9 mouse cellular contexts compared by ENCODE assay signal in the genomic region with DNA sequence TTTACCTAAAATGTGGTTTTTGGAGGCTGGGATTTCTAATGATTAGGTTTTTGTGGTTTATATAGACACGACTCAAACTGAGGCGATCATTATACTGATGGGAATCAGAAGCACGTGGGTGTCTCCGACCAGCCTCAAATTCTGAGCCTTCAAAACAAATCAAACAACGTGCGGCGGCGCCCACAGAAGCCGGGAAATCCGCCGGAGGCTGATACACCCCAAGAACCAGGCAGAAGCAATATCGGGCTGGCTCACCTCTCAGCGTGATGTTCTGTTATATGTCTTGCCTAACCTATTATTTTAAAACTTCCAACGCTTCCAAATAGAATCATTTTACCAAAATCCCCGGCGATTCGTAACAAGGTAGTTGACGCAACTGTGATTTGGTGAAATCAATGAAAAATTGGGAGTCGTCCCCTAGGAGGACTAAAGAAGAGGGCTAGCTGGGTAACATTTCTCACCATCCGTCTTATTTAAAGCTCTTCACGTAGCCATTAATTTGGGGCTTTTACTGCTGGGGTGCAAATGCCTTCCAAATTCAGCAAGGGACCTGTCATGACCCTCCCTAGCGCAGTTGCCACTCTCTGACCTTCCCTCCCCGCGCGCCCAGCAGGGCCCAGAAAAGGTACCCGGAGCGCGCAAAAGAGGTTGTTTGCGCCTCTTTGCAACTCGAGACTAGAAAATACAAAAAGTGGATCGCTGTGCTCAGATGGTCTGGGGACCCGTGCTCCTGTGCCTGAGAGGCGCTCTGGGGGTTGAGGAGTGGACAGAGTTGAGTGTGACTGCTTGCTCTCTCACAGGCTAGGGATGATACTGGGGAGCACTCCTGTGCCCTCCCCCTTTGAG. TPM values are rescaled to one million over a fixed set of nuclear protein-coding genes. Genes with fewer than 3 reads are reported as not detected.
A peak's percentile ranks its signal among the peaks of the same experiment; 100 is the strongest.
DNase-seq lines count a peak whose midpoint lies in the region; ATAC-seq and TF ChIP-seq lines count a peak whose summit lies in the region.
"Had no signal": no experiment of that assay in that cellular context is flagged by ENCODE, and none has a peak within 500 bp of the region (broad histone marks: within the 10 kb centered on the region; RNA-seq: fewer than 3 reads in every experiment).

No protein-coding gene starts in this region.

- TF ChIP-seq POLR2A in ES-Bruce4 (IDR thresholded peaks at IDR 0.05; ENCODE audit: insufficient read depth, low read length): no peak

- no peak overlapping the region for H3K27ac ChIP-seq in ES-Bruce4 (ENCODE audit: insufficient read depth, low read length)
- no peak overlapping the region for H3K27ac ChIP-seq in hindbrain, embryonic 12.5 days
- H3K27ac ChIP-seq in midbrain, embryonic 10.5 days (replicated peaks): no peak overlapping the region
- H3K27ac ChIP-seq: macrophage had no signal

- no peak overlapping the region for H3K9ac ChIP-seq in ES-Bruce4 (ENCODE audit: low read depth, poor library complexity, severe bottlenecking)
- H3K9ac ChIP-seq in hindbrain, embryonic 12.5 days: no peak overlapping the region

- H3K9me3 ChIP-seq in ES-Bruce4 (replicated peaks; ENCODE audit: control insufficient read depth, insufficient read depth, low read length, poor library complexity, severe bottlenecking): no peaks in the 10 kb centered on the region
- no peaks in the 10 kb centered on the region for H3K9me3 ChIP-seq in hindbrain, embryonic 12.5 days (replicated peaks)
- no peaks in the 10 kb centered on the region for H3K9me3 ChIP-seq in midbrain, embryonic 10.5 days (replicated peaks)

- ATAC-seq in hindbrain, embryonic 12.5 days (ENCODE audit: low FRiP score): no peak

- DNase-seq in layer of hippocampus, adult 18-20 months (ENCODE audit: low spot score in 2 of 2): peak; percentile 14 to 50
- no peak for DNase-seq in layer of hippocampus, postnatal 10 days (ENCODE audit: low spot score in 2 of 2)
- peak; percentile 53 for DNase-seq in embryo, embryonic 9.5 days (ENCODE audit: extremely low spot score)
- DNase-seq in midbrain, embryonic 10.5 days (ENCODE audit: low spot score): peak; percentile 35
- peak; percentile 54 for DNase-seq in thymus, postnatal 4 days
- no peak for DNase-seq in urinary bladder, postnatal 4 days (ENCODE audit: low spot score in 2 of 2)

- peak overlapping the region; percentile 23; the same call in 1 of the 2 replicates for H3K4me3 ChIP-seq in ES-Bruce4 (ENCODE audit: low read depth, low read length)
- H3K4me3 ChIP-seq in hindbrain, embryonic 12.5 days: peak overlapping the region; percentile 13
- peak overlapping the region; percentile 37 for H3K4me3 ChIP-seq in midbrain, embryonic 10.5 days

- no peak for TF ChIP-seq CTCF in ES-Bruce4 (IDR thresholded peaks at IDR 0.05; ENCODE audit: low read depth, low read length)

- H3K36me3 ChIP-seq in ES-Bruce4 (ENCODE audit: control insufficient read depth, insufficient read depth, low read length, poor library complexity, severe bottlenecking): no peaks in the 10 kb centered on the region
- H3K36me3 ChIP-seq in hindbrain, embryonic 12.5 days: no peaks in the 10 kb centered on the region
- H3K36me3 ChIP-seq in midbrain, embryonic 10.5 days: no peaks in the 10 kb centered on the region

- TF ChIP-seq EP300 in ES-Bruce4 (IDR thresholded peaks at IDR 0.05; ENCODE audit: insufficient read depth, low read depth, low read length): no peak

- no peaks in the 10 kb centered on the region for H3K4me1 ChIP-seq in ES-Bruce4 (ENCODE audit: control insufficient read depth, insufficient read depth, low read length)
- peaks cover 30% of the 10 kb centered on the region for H3K4me1 ChIP-seq in hindbrain, embryonic 12.5 days
- H3K4me1 ChIP-seq in midbrain, embryonic 10.5 days: peaks cover 44% of the 10 kb centered on the region

- peak overlapping the region; percentile 33 for H3K4me2 ChIP-seq in hindbrain, embryonic 12.5 days (replicated peaks)

- under 1% methylated on average over 33 of the region's 33 CpGs for WGBS in hindbrain, embryonic 12.5 days
- WGBS in midbrain, embryonic 10.5 days: under 1% methylated on average over 33 of the region's 33 CpGs

- H3K27me3 ChIP-seq in ES-Bruce4 (ENCODE audit: control insufficient read depth, insufficient read depth, low read length, poor library complexity, severe bottlenecking): peaks cover 16% of the 10 kb centered on the region
- peaks cover 68% of the 10 kb centered on the region for H3K27me3 ChIP-seq in hindbrain, embryonic 12.5 days
- H3K27me3 ChIP-seq in midbrain, embryonic 10.5 days (ENCODE audit: low read depth, poor library complexity, severe bottlenecking): peaks cover 87% of the 10 kb centered on the region

RNA-seq across cellular contexts. Expression of gene Supt3, which starts 39.5 kb away (rescaled TPM):
- 10 to 100 TPM; 16.3 TPM for total RNA-seq in layer of hippocampus, adult 18-20 months (2021)
- 10 to 100 TPM; 14.4 to 16.6 TPM for total RNA-seq in layer of hippocampus, postnatal 10 days (2021)
- 15.9 and 17.7 TPM in 2 replicates for polyA plus RNA-seq in ES-Bruce4 (2011; ENCODE audit: insufficient read depth, insufficient read length, low read depth, missing spikeins)
- 26.2 and 26.9 TPM in 2 replicates for polyA plus RNA-seq in hindbrain, embryonic 12.5 days (2016; fragmentation: Nextera tagmentation; extraction: Ambion mirVana)
- polyA plus RNA-seq in midbrain, embryonic 10.5 days (2016; fragmentation: Nextera tagmentation; extraction: Ambion mirVana): 23.4 and 26.0 TPM in 2 replicates

Comparison
In these comparisons a context has a peak if more than half of its experiments do, and no peak if none do; other contexts are left out.
1. DNase-seq: peak in layer of hippocampus, adult 18-20 months (2 of 2), embryo, embryonic 9.5 days (single experiment), midbrain, embryonic 10.5 days (single experiment) and thymus, postnatal 4 days (single experiment); none in layer of hippocampus, postnatal 10 days (0 of 2) and urinary bladder, postnatal 4 days (0 of 2).
2. Peak in every context shown above with its lines, with median percentiles within 50 percentile points of each other: H3K4me3 ChIP-seq.